Mouse (Mus musculus) ES-E14 (cell line): ENCODE measurements at regions not wholly inside any gene's neighbourhood (a gene's known extent, or its start where the extent isn't known, plus 50 kb on each side); places are given as distances from the start of the nearest gene placed in this dataset.

Experiments used
- DNase-seq: peaks from one replicate; pipeline ENCODE4 v3.0.0-alpha.2; 2013; ENCODE audit warnings: low read depth, low spot score
- H3K27ac ChIP-seq: 2 replicates; pipeline ENCODE4 v1.5.1; 2012; ENCODE audit warnings: low read depth, mild to moderate bottlenecking, low read length, moderate library complexity, mixed read lengths; ENCODE audit not compliant: poor library complexity, insufficient read depth, severe bottlenecking
- H3K36me3 ChIP-seq: 2 replicates; pipeline ENCODE4 v1.6.1; 2012; ENCODE audit warnings: mild to moderate bottlenecking, low read length, moderate library complexity, mixed read lengths; ENCODE audit not compliant: control insufficient read depth, poor library complexity, insufficient read depth, severe bottlenecking
- H3K4me1 ChIP-seq, 2 experiments: fragments of 150-350 bp in 1 of 2; sonication (generic) in 1 of 2; 2 replicates each; pipeline ENCODE4 v1.6.1; 2012; ENCODE audit warnings: low read length in 2 of 2, mild to moderate bottlenecking in 1 of 2, mixed read lengths in 1 of 2; ENCODE audit not compliant: control insufficient read depth in 2 of 2, insufficient read depth in 2 of 2, poor library complexity in 1 of 2
- H3K4me3 ChIP-seq, 2 experiments: fragments of 150-350 bp in 1 of 2; sonication (generic) in 1 of 2; 2 replicates each; pipeline ENCODE4 v1.5.1; 2012; ENCODE audit warnings: low read length in 2 of 2, low read depth in 1 of 2, mild to moderate bottlenecking in 1 of 2, mixed read lengths in 1 of 2; ENCODE audit not compliant: insufficient read depth in 1 of 2, poor library complexity in 1 of 2, severe bottlenecking in 1 of 2
- H3K9ac ChIP-seq: 2 replicates; pipeline ENCODE4 v1.6.1; 2012; ENCODE audit warnings: low read depth, mild to moderate bottlenecking, low read length, mixed read lengths; ENCODE audit not compliant: poor library complexity, insufficient read depth, severe bottlenecking
- H3K9me3 ChIP-seq: fragments of 150-350 bp; sonication (generic); 2 replicates; pipeline ENCODE4 v1.6.1; 2012; ENCODE audit warnings: low read depth, mild to moderate bottlenecking, low read length; ENCODE audit not compliant: control insufficient read depth, insufficient read depth
- CHD2 ChIP-seq: IDR thresholded peaks from 2 replicates; pipeline ENCODE4 v1.6.1; 2014; ENCODE audit warnings: mild to moderate bottlenecking, low read depth, low read length, inconsistent platforms
- HCFC1 ChIP-seq: IDR thresholded peaks from 2 replicates; pipeline ENCODE4 v1.6.1; 2012; ENCODE audit warnings: low read length, inconsistent platforms, borderline replicate concordance; ENCODE audit not compliant: insufficient read depth
- MAFK ChIP-seq: IDR thresholded peaks from 2 replicates; pipeline ENCODE4 v1.6.1; 2014; ENCODE audit warnings: mild to moderate bottlenecking, low read depth, low read length, inconsistent platforms; ENCODE audit not compliant: insufficient read depth
- ZC3H11A ChIP-seq: IDR thresholded peaks from 2 replicates; pipeline ENCODE4 v1.6.1; 2012; ENCODE audit warnings: low read depth, mild to moderate bottlenecking, inconsistent platforms, low read length, borderline replicate concordance
- ZNF384 ChIP-seq: IDR thresholded peaks from 2 replicates; pipeline ENCODE4 v1.6.1; 2012; ENCODE audit warnings: low read depth, low read length, inconsistent platforms
- in situ Hi-C, 2 experiments: fragments of 600-800 bp; cut with MboI; formaldehyde crosslinking; loops; one replicate each; pipeline ENCODE4 v1.15.1; 2025; ENCODE audit warnings: low sequenced_read_pairs in 2 of 2, inconsistent platforms in 1 of 2; ENCODE audit not compliant: unreplicated experiment in 2 of 2

DNA sequence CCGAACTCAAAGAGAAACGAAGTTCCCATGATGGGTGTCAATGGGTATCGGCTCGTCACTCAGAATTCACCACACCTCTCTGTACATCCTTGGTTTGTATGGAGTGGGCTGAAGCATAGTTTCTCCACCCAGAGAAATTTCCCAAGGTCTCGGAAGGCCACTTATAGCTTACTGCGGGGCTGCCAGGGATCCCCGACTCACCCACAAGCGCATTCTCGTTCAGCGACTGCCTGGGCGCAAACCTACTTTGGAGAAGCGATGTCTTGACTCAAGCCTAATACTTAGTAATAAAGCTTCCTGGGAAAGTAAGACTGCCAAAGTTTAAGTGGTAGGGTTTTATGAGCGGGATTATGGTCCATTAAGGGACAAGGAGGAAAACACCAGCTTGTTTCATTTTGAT is 303.4 kb upstream of the Nfe2l3 start:
- Histone ChIP-seq H3K27ac (no peak overlapping the region), H3K9ac (no peak overlapping the region), H3K9me3 (no peaks in the 10 kb centered on the region), H3K36me3 (no peaks in the 10 kb centered on the region), H3K4me3 (no peak overlapping the region), H3K4me1 (no peaks in the 10 kb centered on the region)
- TF ChIP-seq MAFK (no peak), HCFC1 (no peak), ZNF384 (no peak), CHD2 (no peak), ZC3H11A (no peak)
- DNase-seq = no peak
- in situ Hi-C loops = loop anchor here in 1 of 2 experiments (25.0 kb wide), 1 partner anchor 442 kb away; no protein-coding TSS in a partner anchor

DNA sequence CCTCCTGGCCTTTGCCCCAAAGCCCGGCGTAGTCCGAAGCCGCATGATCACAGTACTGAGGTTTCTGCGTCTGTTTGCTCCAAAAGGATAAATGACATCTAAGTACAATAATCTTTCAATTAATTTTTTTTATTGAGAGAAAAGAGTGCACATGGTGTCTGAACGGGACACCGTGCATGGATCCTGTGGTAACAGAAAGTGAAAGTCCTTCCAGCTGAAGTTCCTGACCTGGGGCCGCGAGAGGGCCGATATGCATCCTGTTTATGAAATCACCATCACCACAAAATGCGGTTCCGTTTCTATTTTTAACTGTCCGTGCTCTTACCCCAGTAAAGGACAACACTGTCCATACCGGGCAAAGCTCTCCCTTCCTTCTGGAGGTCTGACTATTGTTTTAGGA is 302.9 kb upstream of the Nfe2l3 start:
- TF ChIP-seq ZC3H11A = no peak
- no peak for TF ChIP-seq MAFK
- no peak for TF ChIP-seq CHD2
- TF ChIP-seq HCFC1 = no peak
- TF ChIP-seq ZNF384 = no peak
- Histone ChIP-seq H3K36me3 (no peaks in the 10 kb centered on the region), H3K27ac (no peak overlapping the region), H3K9me3 (no peaks in the 10 kb centered on the region), H3K4me1 (no peaks in the 10 kb centered on the region), H3K9ac (no peak overlapping the region), H3K4me3 (no peak overlapping the region)
- no peak for DNase-seq
- in situ Hi-C loops = loop anchor here in 1 of 2 experiments (25.0 kb wide), 1 partner anchor 442 kb away; no protein-coding TSS in a partner anchor

GRCm38 (mm10) chr6:51144762-51145161 is 287.7 kb upstream of the Nfe2l3 start:
- Histone ChIP-seq H3K9me3 (no peaks in the 10 kb centered on the region), H3K4me3 (no peak overlapping the region), H3K36me3 (no peaks in the 10 kb centered on the region), H3K9ac (no peak overlapping the region), H3K27ac (no peak overlapping the region), H3K4me1 (no peaks in the 10 kb centered on the region)
- in situ Hi-C loops = loop anchor here in 1 of 2 experiments (25.0 kb wide), 1 partner anchor 457 kb away; no protein-coding TSS in a partner anchor
- TF ChIP-seq ZC3H11A = no peak
- no peak for TF ChIP-seq HCFC1
- TF ChIP-seq MAFK = no peak
- TF ChIP-seq ZNF384 = no peak
- TF ChIP-seq CHD2 = no peak
- DNase-seq = no peak

DNA sequence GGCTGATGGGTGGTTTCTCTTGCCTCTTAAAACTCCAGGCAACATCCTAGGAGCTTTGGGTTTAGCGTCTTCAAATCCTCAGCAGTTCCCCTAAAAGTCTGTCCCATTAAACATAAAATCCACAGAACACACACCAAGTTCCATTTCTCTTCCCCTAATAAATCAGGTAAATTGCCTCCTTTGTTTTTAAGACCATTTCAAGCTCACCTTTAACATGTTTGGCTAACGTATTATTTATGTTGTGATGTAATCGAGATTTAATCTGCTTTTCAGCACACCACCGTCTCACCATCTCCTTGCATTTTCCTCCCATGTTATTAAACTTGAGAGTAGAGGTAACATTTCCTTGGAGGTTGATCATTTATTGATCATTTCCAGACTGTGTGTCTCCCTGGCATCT is 286.6 kb upstream of the Nfe2l3 start:
- no peak for DNase-seq
- TF ChIP-seq ZNF384 = no peak
- no peaks in the 10 kb centered on the region for H3K9me3 ChIP-seq
- H3K9ac ChIP-seq = no peak overlapping the region
- no peaks in the 10 kb centered on the region for H3K4me1 ChIP-seq
- in situ Hi-C loops = loop anchor here in 1 of 2 experiments (25.0 kb wide), 1 partner anchor 459 kb away; no protein-coding TSS in a partner anchor
- H3K4me3 ChIP-seq = no peak overlapping the region
- H3K27ac ChIP-seq = no peak overlapping the region
- H3K36me3 ChIP-seq = no peaks in the 10 kb centered on the region

DNA sequence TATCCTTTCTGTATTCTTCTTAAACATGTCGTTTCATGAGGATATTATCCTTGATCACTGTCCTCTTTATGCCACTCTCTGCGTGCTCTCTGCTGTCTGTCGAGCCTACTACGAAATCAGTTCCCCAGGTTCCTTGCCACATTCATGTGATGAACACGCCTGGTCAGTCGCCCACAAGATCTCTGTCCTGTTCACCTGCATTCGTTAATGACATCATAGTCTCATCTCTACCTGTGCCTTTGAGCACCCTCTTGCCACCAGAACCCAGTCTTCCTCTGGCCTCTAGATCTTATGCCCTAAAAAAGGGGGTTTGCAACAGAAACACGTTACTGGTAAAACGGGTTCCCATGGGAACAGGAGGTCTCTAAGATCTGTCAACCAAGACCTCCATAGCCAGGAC is 283.6 kb upstream of the Nfe2l3 start:
- no peaks in the 10 kb centered on the region for H3K36me3 ChIP-seq
- H3K9me3 ChIP-seq = no peaks in the 10 kb centered on the region
- no peak for TF ChIP-seq ZC3H11A
- TF ChIP-seq ZNF384 = no peak
- TF ChIP-seq CHD2 = no peak
- no peak for TF ChIP-seq HCFC1
- no peak for TF ChIP-seq MAFK
- H3K9ac ChIP-seq = no peak overlapping the region
- H3K4me3 ChIP-seq = no peak overlapping the region
- no peak for DNase-seq
- H3K4me1 ChIP-seq = no peaks in the 10 kb centered on the region
- in situ Hi-C loops = loop anchor here in 1 of 2 experiments (25.0 kb wide), 1 partner anchor 462 kb away; no protein-coding TSS in a partner anchor
- H3K27ac ChIP-seq = no peak overlapping the region
